ENCODE assay signal across 13 mouse cellular contexts in genomic region chr5:30107611-30108041, GRCm38 (mm10). TPM values are rescaled to one million over a fixed set of nuclear protein-coding genes. Genes with fewer than 3 reads are reported as not detected.
DNase-seq lines count a peak whose midpoint lies in the region; ATAC-seq and TF ChIP-seq lines count a peak whose summit lies in the region.
"Had no signal": no experiment of that assay in that cellular context is flagged by ENCODE, and none has a peak within 500 bp of the region (broad histone marks: within the 10 kb centered on the region; RNA-seq: fewer than 3 reads in every experiment).

No protein-coding gene starts in this region.

- ATAC-seq in embryonic facial prominence, embryonic 13.5 days (ENCODE audit: insufficient number of reproducible peaks, insufficient read depth, low FRiP score, low TSS enrichment, low read depth), result no peak
- peak; percentile 51 for ATAC-seq in hindbrain, embryonic 16.5 days
- ATAC-seq in neural tube, embryonic 12.5 days (ENCODE audit: low FRiP score, low read depth), result peak; percentile 19
- ATAC-seq in intestine, embryonic 16.5 days, result no peak

- H3K9me3 ChIP-seq in embryonic facial prominence, embryonic 13.5 days, result no peaks in the 10 kb centered on the region
- H3K9me3 ChIP-seq in hindbrain, embryonic 16.5 days (ENCODE audit: control insufficient read depth, low read length), result no peaks in the 10 kb centered on the region
- H3K9me3 ChIP-seq in neural tube, embryonic 12.5 days, result no peaks in the 10 kb centered on the region
- H3K9me3 ChIP-seq in intestine, embryonic 16.5 days (ENCODE audit: control insufficient read depth, low read length), result no peaks in the 10 kb centered on the region
- H3K9me3 ChIP-seq: limb, embryonic 12.5 days had no signal

- 6% methylated on average over 5 of the region's 5 CpGs for WGBS in embryonic facial prominence, embryonic 13.5 days
- 2% methylated on average over 5 of the region's 5 CpGs for WGBS in hindbrain, embryonic 16.5 days
- 4% methylated on average over 5 of the region's 5 CpGs for WGBS in neural tube, embryonic 12.5 days
- WGBS in intestine, embryonic 16.5 days, result 35% methylated on average over 5 of the region's 5 CpGs

- no peaks in the 10 kb centered on the region for H3K36me3 ChIP-seq in embryonic facial prominence, embryonic 13.5 days
- H3K36me3 ChIP-seq in hindbrain, embryonic 16.5 days (ENCODE audit: control insufficient read depth, insufficient read depth, low read length), result no peaks in the 10 kb centered on the region
- H3K36me3 ChIP-seq in neural tube, embryonic 12.5 days, result peaks cover 10% of the 10 kb centered on the region; the same call in 1 of the 2 replicates
- no peaks in the 10 kb centered on the region for H3K36me3 ChIP-seq in intestine, embryonic 16.5 days (ENCODE audit: control insufficient read depth, insufficient read depth, low read length)
- H3K36me3 ChIP-seq: limb, embryonic 12.5 days had no signal

- no peak for TF ChIP-seq CTCF in layer of hippocampus, adult 2 months (conservative IDR thresholded peaks at IDR 0.05)

- no peak for DNase-seq in layer of hippocampus, adult 2 months (ENCODE audit: low spot score in 2 of 2)
- no peak for DNase-seq in layer of hippocampus, postnatal 36 days
- DNase-seq in layer of hippocampus, postnatal 10 days (ENCODE audit: low spot score in 2 of 2), result no peak
- DNase-seq in urinary bladder, postnatal 14 days (ENCODE audit: low spot score), result no peak
- DNase-seq: heart, postnatal 10 days had no signal

- peak overlapping the region; percentile 9; the same call in 1 of the 2 replicates for H3K4me3 ChIP-seq in layer of hippocampus, adult 2 months
- H3K4me3 ChIP-seq in embryonic facial prominence, embryonic 13.5 days, result no peak overlapping the region
- H3K4me3 ChIP-seq in hindbrain, embryonic 16.5 days (ENCODE audit: low read length), result peak overlapping the region; percentile 13; the same call in 1 of the 2 replicates
- peak overlapping the region; percentile 72 for H3K4me3 ChIP-seq in neural tube, embryonic 12.5 days
- no peak overlapping the region for H3K4me3 ChIP-seq in intestine, embryonic 16.5 days (ENCODE audit: low read length)
- H3K4me3 ChIP-seq: limb, embryonic 12.5 days had no signal

- peak overlapping the region; percentile 58 for H3K27ac ChIP-seq in layer of hippocampus, adult 2 months
- H3K27ac ChIP-seq in embryonic facial prominence, embryonic 13.5 days, result no peak overlapping the region
- peak overlapping the region; percentile 80 for H3K27ac ChIP-seq in hindbrain, embryonic 16.5 days (ENCODE audit: low read depth, low read length)
- peak overlapping the region; percentile 70 for H3K27ac ChIP-seq in neural tube, embryonic 12.5 days
- H3K27ac ChIP-seq in intestine, embryonic 16.5 days (ENCODE audit: low read length), result no peak overlapping the region
- H3K27ac ChIP-seq: kidney, postnatal 0 days; limb, embryonic 12.5 days had no signal

- H3K4me2 ChIP-seq in embryonic facial prominence, embryonic 13.5 days, result no peak overlapping the region
- peak overlapping the region; percentile 96 for H3K4me2 ChIP-seq in hindbrain, embryonic 16.5 days (ENCODE audit: low read length)
- peak overlapping the region; percentile 92 for H3K4me2 ChIP-seq in neural tube, embryonic 12.5 days (replicated peaks)
- H3K4me2 ChIP-seq in intestine, embryonic 16.5 days (ENCODE audit: low read depth, low read length), result no peak overlapping the region
- H3K4me2 ChIP-seq: limb, embryonic 12.5 days had no signal

- 0 out of 2 replicates have a peak overlapping the region, but pooled peaks have one; percentile 40 for H3K9ac ChIP-seq in embryonic facial prominence, embryonic 13.5 days
- H3K9ac ChIP-seq in hindbrain, embryonic 16.5 days (ENCODE audit: low read depth, low read length), result 0 out of 2 replicates have a peak overlapping the region, but pooled peaks have one; percentile 22
- H3K9ac ChIP-seq in neural tube, embryonic 12.5 days, result peak overlapping the region; percentile 38
- H3K9ac ChIP-seq in intestine, embryonic 16.5 days (ENCODE audit: low read depth, low read length), result no peak overlapping the region
- H3K9ac ChIP-seq: limb, embryonic 12.5 days had no signal

- peaks cover 45% of the 10 kb centered on the region for H3K4me1 ChIP-seq in embryonic facial prominence, embryonic 13.5 days
- peaks cover 44% of the 10 kb centered on the region for H3K4me1 ChIP-seq in hindbrain, embryonic 16.5 days (ENCODE audit: control insufficient read depth, insufficient read depth, low read depth, low read length)
- H3K4me1 ChIP-seq in neural tube, embryonic 12.5 days, result peaks cover 70% of the 10 kb centered on the region
- H3K4me1 ChIP-seq in intestine, embryonic 16.5 days (ENCODE audit: control insufficient read depth, insufficient read depth, low read length), result peaks cover 31% of the 10 kb centered on the region

- H3K27me3 ChIP-seq in embryonic facial prominence, embryonic 13.5 days, result peaks cover 96% of the 10 kb centered on the region
- H3K27me3 ChIP-seq in hindbrain, embryonic 16.5 days (replicated peaks; ENCODE audit: control insufficient read depth, insufficient read depth, low read length), result peaks cover 12% of the 10 kb centered on the region
- H3K27me3 ChIP-seq in neural tube, embryonic 12.5 days (replicated peaks), result peaks cover 15% of the 10 kb centered on the region
- peaks cover 33% of the 10 kb centered on the region for H3K27me3 ChIP-seq in intestine, embryonic 16.5 days (replicated peaks; ENCODE audit: control insufficient read depth, insufficient read depth, low read length)

RNA-seq across cellular contexts. Expression of gene 3110082J24Rik, which starts 1.7 kb away (rescaled TPM):
- 1 to 10 TPM; 2.0 to 2.6 TPM for total RNA-seq in layer of hippocampus, adult 2 months (2021)
- 1 to 10 TPM; 2.8 to 3.7 TPM for total RNA-seq in layer of hippocampus, postnatal 36 days (2021)
- not detected in 2 replicates for polyA plus RNA-seq in embryonic facial prominence, embryonic 13.5 days (2015; fragmentation: Nextera tagmentation; extraction: Ambion mirVana)
- 3.5 and 4.6 TPM in 2 replicates for polyA plus RNA-seq in hindbrain, embryonic 16.5 days (2015; fragmentation: Nextera tagmentation; extraction: Ambion mirVana)
- polyA plus RNA-seq in neural tube, embryonic 12.5 days (2016; fragmentation: Nextera tagmentation; extraction: Ambion mirVana), result 4.0 and 4.5 TPM in 2 replicates
- 1 to 10 TPM; 5.0 TPM for total RNA-seq in layer of hippocampus, postnatal 10 days (2021)
- not detected in 2 replicates for polyA plus RNA-seq in intestine, embryonic 16.5 days (2015; fragmentation: Nextera tagmentation; extraction: Ambion mirVana)
- total RNA-seq: common myeloid progenitor, adult 5-6 weeks; heart, postnatal 10 days had no signal
- polyA plus RNA-seq: kidney, postnatal 0 days; limb, embryonic 12.5 days; stomach, embryonic 14.5 days had no signal

RNA-seq across cellular contexts. Expression of gene Garem2, which starts 2.7 kb away (rescaled TPM):
- 10 to 100 TPM; 12.7 to 12.9 TPM for total RNA-seq in layer of hippocampus, adult 2 months (2021)
- 10 to 100 TPM; 10.9 to 13.2 TPM for total RNA-seq in layer of hippocampus, postnatal 36 days (2021)
- 0.47 and 1.2 TPM in 2 replicates for polyA plus RNA-seq in embryonic facial prominence, embryonic 13.5 days (2015; fragmentation: Nextera tagmentation; extraction: Ambion mirVana)
- 8.6 and 11.8 TPM in 2 replicates for polyA plus RNA-seq in hindbrain, embryonic 16.5 days (2015; fragmentation: Nextera tagmentation; extraction: Ambion mirVana)
- 28.2 and 31.0 TPM in 2 replicates for polyA plus RNA-seq in neural tube, embryonic 12.5 days (2016; fragmentation: Nextera tagmentation; extraction: Ambion mirVana)
- 10 to 100 TPM; 14.5 to 15.8 TPM for total RNA-seq in layer of hippocampus, postnatal 10 days (2021)
- 0.40 and 0.56 TPM in 2 replicates for polyA plus RNA-seq in intestine, embryonic 16.5 days (2015; fragmentation: Nextera tagmentation; extraction: Ambion mirVana)
- total RNA-seq: common myeloid progenitor, adult 5-6 weeks had no signal

RNA-seq across cellular contexts. Expression of gene Tyms, which starts 34.2 kb away (rescaled TPM):
- total RNA-seq in layer of hippocampus, adult 2 months (2021), result 1 to 10 TPM; 5.8 to 7.2 TPM
- 1 to 10 TPM; 6.6 to 6.9 TPM for total RNA-seq in layer of hippocampus, postnatal 36 days (2021)
- polyA plus RNA-seq in embryonic facial prominence, embryonic 13.5 days (2015; fragmentation: Nextera tagmentation; extraction: Ambion mirVana), result 241 and 293 TPM in 2 replicates
- polyA plus RNA-seq in hindbrain, embryonic 16.5 days (2015; fragmentation: Nextera tagmentation; extraction: Ambion mirVana), result 39.4 and 48.8 TPM in 2 replicates
- 140 and 151 TPM in 2 replicates for polyA plus RNA-seq in neural tube, embryonic 12.5 days (2016; fragmentation: Nextera tagmentation; extraction: Ambion mirVana)
- 1 to 10 TPM; 9.4 to 9.5 TPM for total RNA-seq in layer of hippocampus, postnatal 10 days (2021)
- 224 and 260 TPM in 2 replicates for polyA plus RNA-seq in intestine, embryonic 16.5 days (2015; fragmentation: Nextera tagmentation; extraction: Ambion mirVana)

RNA-seq across cellular contexts. Expression of gene Hadha, which starts 47.3 kb away (rescaled TPM):
- total RNA-seq in layer of hippocampus, adult 2 months (2021), result 10 to 100 TPM; 77.8 to 80.9 TPM
- 10 to 100 TPM; 72.2 to 74.2 TPM for total RNA-seq in layer of hippocampus, postnatal 36 days (2021)
- polyA plus RNA-seq in embryonic facial prominence, embryonic 13.5 days (2015; fragmentation: Nextera tagmentation; extraction: Ambion mirVana), result 119 and 133 TPM in 2 replicates
- polyA plus RNA-seq in hindbrain, embryonic 16.5 days (2015; fragmentation: Nextera tagmentation; extraction: Ambion mirVana), result 75.3 and 79.1 TPM in 2 replicates
- 94.9 and 106 TPM in 2 replicates for polyA plus RNA-seq in neural tube, embryonic 12.5 days (2016; fragmentation: Nextera tagmentation; extraction: Ambion mirVana)
- total RNA-seq in layer of hippocampus, postnatal 10 days (2021), result 10 to 100 TPM; 69.7 to 95.5 TPM
- 232 and 255 TPM in 2 replicates for polyA plus RNA-seq in intestine, embryonic 16.5 days (2015; fragmentation: Nextera tagmentation; extraction: Ambion mirVana)

RNA-seq across cellular contexts. Expression of gene Hadhb, which starts 47.4 kb away (rescaled TPM):
- total RNA-seq in layer of hippocampus, adult 2 months (2021), result 10 to 100 TPM; 88.4 to 93.2 TPM
- total RNA-seq in layer of hippocampus, postnatal 36 days (2021), result 10 to 100 TPM; 91.7 to 93.3 TPM
- polyA plus RNA-seq in embryonic facial prominence, embryonic 13.5 days (2015; fragmentation: Nextera tagmentation; extraction: Ambion mirVana), result 115 and 127 TPM in 2 replicates
- 66.4 and 70.4 TPM in 2 replicates for polyA plus RNA-seq in hindbrain, embryonic 16.5 days (2015; fragmentation: Nextera tagmentation; extraction: Ambion mirVana)
- 86.5 and 95.7 TPM in 2 replicates for polyA plus RNA-seq in neural tube, embryonic 12.5 days (2016; fragmentation: Nextera tagmentation; extraction: Ambion mirVana)
- total RNA-seq in layer of hippocampus, postnatal 10 days (2021), result 10 to 100 TPM; 68.6 to 75.7 TPM
- polyA plus RNA-seq in intestine, embryonic 16.5 days (2015; fragmentation: Nextera tagmentation; extraction: Ambion mirVana), result 340 and 367 TPM in 2 replicates

Comparison
In these comparisons a context has a peak if more than half of its experiments do, and no peak if none do; other contexts are left out.
1. H3K27ac ChIP-seq: peak in layer of hippocampus, adult 2 months (single experiment), hindbrain, embryonic 16.5 days (single experiment) and neural tube, embryonic 12.5 days (single experiment); none in embryonic facial prominence, embryonic 13.5 days (single experiment) and intestine, embryonic 16.5 days (single experiment).
2. H3K4me3 ChIP-seq: peak in layer of hippocampus, adult 2 months (single experiment), hindbrain, embryonic 16.5 days (single experiment) and neural tube, embryonic 12.5 days (single experiment); none in embryonic facial prominence, embryonic 13.5 days (single experiment) and intestine, embryonic 16.5 days (single experiment).
3. ATAC-seq: peak in hindbrain, embryonic 16.5 days (single experiment) and neural tube, embryonic 12.5 days (single experiment); none in embryonic facial prominence, embryonic 13.5 days (single experiment) and intestine, embryonic 16.5 days (single experiment).
4. H3K4me2 ChIP-seq: peak in hindbrain, embryonic 16.5 days (single experiment) and neural tube, embryonic 12.5 days (single experiment); none in embryonic facial prominence, embryonic 13.5 days (single experiment) and intestine, embryonic 16.5 days (single experiment).